Comparison of ENCODE assay signal across 7 mouse cellular contexts in genomic region chr4:139622373-139623282, GRCm38 (mm10). TPM values are rescaled to one million over a fixed set of nuclear protein-coding genes. Genes with fewer than 3 reads are reported as not detected.
DNase-seq lines count a peak whose midpoint lies in the region; ATAC-seq lines count a peak whose summit lies in the region.

Gene Aldh4a1 (plus strand): TSS chr4:139622866.

- H3K27me3 ChIP-seq in embryonic facial prominence, embryonic 12.5 days = no peaks in the 10 kb centered on the region
- H3K27me3 ChIP-seq in limb, embryonic 11.5 days (ENCODE audit: control insufficient read depth, insufficient read depth, low read length) = no peaks in the 10 kb centered on the region
- H3K27me3 ChIP-seq in midbrain, embryonic 14.5 days (ENCODE audit: control insufficient read depth, insufficient read depth, low read length) = no peaks in the 10 kb centered on the region

- no peaks in the 10 kb centered on the region for H3K36me3 ChIP-seq in embryonic facial prominence, embryonic 12.5 days
- no peaks in the 10 kb centered on the region for H3K36me3 ChIP-seq in limb, embryonic 11.5 days (ENCODE audit: control insufficient read depth, insufficient read depth, low read length)
- H3K36me3 ChIP-seq in midbrain, embryonic 14.5 days (ENCODE audit: control insufficient read depth, insufficient read depth, low read length) = 0 out of 2 replicates have a peak, but pooled peaks cover 2% of the 10 kb centered on the region

- peak within 1 kb of the TSS; percentile 71 for H3K4me3 ChIP-seq in embryonic facial prominence, embryonic 12.5 days
- peak within 1 kb of the TSS; percentile 66 for H3K4me3 ChIP-seq in limb, embryonic 11.5 days (ENCODE audit: low read depth, low read length)
- H3K4me3 ChIP-seq in midbrain, embryonic 14.5 days (replicated peaks; ENCODE audit: low read depth, low read length) = peak within 1 kb of the TSS; percentile 71

- ATAC-seq in embryonic facial prominence, embryonic 12.5 days (ENCODE audit: insufficient number of reproducible peaks, insufficient read depth, low FRiP score, low TSS enrichment) = peak; percentile 99
- peak; percentile 96 for ATAC-seq in limb, embryonic 11.5 days (ENCODE audit: insufficient number of reproducible peaks, low FRiP score, low TSS enrichment, low read depth)
- ATAC-seq in midbrain, embryonic 14.5 days (ENCODE audit: low FRiP score, low TSS enrichment) = peak; percentile 100

- no peaks in the 10 kb centered on the region for H3K9me3 ChIP-seq in embryonic facial prominence, embryonic 12.5 days
- no peaks in the 10 kb centered on the region for H3K9me3 ChIP-seq in limb, embryonic 11.5 days (ENCODE audit: control insufficient read depth, low read length)
- H3K9me3 ChIP-seq in midbrain, embryonic 14.5 days (ENCODE audit: control insufficient read depth, low read length) = no peaks in the 10 kb centered on the region

- peaks cover 18% of the 10 kb centered on the region for H3K4me1 ChIP-seq in embryonic facial prominence, embryonic 12.5 days
- H3K4me1 ChIP-seq in limb, embryonic 11.5 days (ENCODE audit: control insufficient read depth, insufficient read depth, low read length) = peaks cover 5% of the 10 kb centered on the region; the same call in 1 of the 2 replicates
- peaks cover 17% of the 10 kb centered on the region for H3K4me1 ChIP-seq in midbrain, embryonic 14.5 days (ENCODE audit: control insufficient read depth, insufficient read depth, low read length)

- peak within 1 kb of the TSS; percentile 73 for H3K27ac ChIP-seq in embryonic facial prominence, embryonic 12.5 days
- H3K27ac ChIP-seq in limb, embryonic 11.5 days (replicated peaks; ENCODE audit: low read depth, low read length) = peak within 1 kb of the TSS; percentile 56; the same call in 1 of the 2 replicates
- peak within 1 kb of the TSS; percentile 90 for H3K27ac ChIP-seq in midbrain, embryonic 14.5 days (replicated peaks; ENCODE audit: low read depth, low read length)

- peak; percentile 88 for DNase-seq in adrenal gland, postnatal 25 days
- DNase-seq in heart, adult 11 months = peak; percentile 100
- DNase-seq in kidney, adult 18-20 months = peak; percentile 91
- DNase-seq in limb, embryonic 11.5 days (ENCODE audit: low spot score) = peak; percentile 89
- peak; percentile 95 for DNase-seq in midbrain, embryonic 14.5 days
- DNase-seq in spleen, adult 18-20 months = peak; percentile 76 to 77

- H3K4me2 ChIP-seq in embryonic facial prominence, embryonic 12.5 days (replicated peaks) = peak within 1 kb of the TSS; percentile 72
- H3K4me2 ChIP-seq in limb, embryonic 11.5 days (ENCODE audit: low read depth, severe bottlenecking) = peak within 1 kb of the TSS; percentile 75
- H3K4me2 ChIP-seq in midbrain, embryonic 14.5 days (ENCODE audit: low read length) = peak within 1 kb of the TSS; percentile 86

- peak within 1 kb of the TSS; percentile 72 for H3K9ac ChIP-seq in embryonic facial prominence, embryonic 12.5 days
- H3K9ac ChIP-seq in limb, embryonic 11.5 days (ENCODE audit: low read length) = peak within 1 kb of the TSS; percentile 62
- H3K9ac ChIP-seq in midbrain, embryonic 14.5 days (replicated peaks; ENCODE audit: low read length) = peak within 1 kb of the TSS; percentile 65

- WGBS in embryonic facial prominence, embryonic 12.5 days = under 1% methylated on average over 33 of the region's 38 CpGs
- under 1% methylated on average over 33 of the region's 38 CpGs for WGBS in limb, embryonic 11.5 days
- under 1% methylated on average over 33 of the region's 38 CpGs for WGBS in midbrain, embryonic 14.5 days

RNA-seq across cellular contexts. Expression of gene Aldh4a1, which starts in this region (rescaled TPM):
- total RNA-seq in adrenal gland, postnatal 25 days (2021) = 124 and 138 TPM in 2 replicates
- 25.6 and 27.1 TPM in 2 replicates for polyA plus RNA-seq in embryonic facial prominence, embryonic 12.5 days (2016; fragmentation: Nextera tagmentation; extraction: Ambion mirVana)
- polyA plus RNA-seq in limb, embryonic 11.5 days (2014; fragmentation: Nextera tagmentation; extraction: Ambion mirVana) = 15.4 and 17.0 TPM in 2 replicates
- polyA plus RNA-seq in midbrain, embryonic 14.5 days (2014; fragmentation: Nextera tagmentation; extraction: Ambion mirVana) = 14.1 and 15.2 TPM in 2 replicates

Comparison
In these comparisons a context has a peak if more than half of its experiments do, and no peak if none do; other contexts are left out.
1. Peak in every context shown above with its lines: DNase-seq, ATAC-seq, H3K4me3 ChIP-seq and H3K27ac ChIP-seq.